Mouse (Mus musculus) heart, adult 9 months (tissue): Measurements from ENCODE around the gene Fbln2.
"Not testable (repeated sequence)": the region's sequence is repeated elsewhere in the genome, so short reads cannot be mapped to it uniquely, and the experiment has no call there.

Experiments used
- DNase-seq, 2 experiments: peaks; one replicate each; pipeline ENCODE4 v3.0.0; 2022; ENCODE audit warnings: low spot score in 2 of 2

The Fbln2 gene

DNA sequence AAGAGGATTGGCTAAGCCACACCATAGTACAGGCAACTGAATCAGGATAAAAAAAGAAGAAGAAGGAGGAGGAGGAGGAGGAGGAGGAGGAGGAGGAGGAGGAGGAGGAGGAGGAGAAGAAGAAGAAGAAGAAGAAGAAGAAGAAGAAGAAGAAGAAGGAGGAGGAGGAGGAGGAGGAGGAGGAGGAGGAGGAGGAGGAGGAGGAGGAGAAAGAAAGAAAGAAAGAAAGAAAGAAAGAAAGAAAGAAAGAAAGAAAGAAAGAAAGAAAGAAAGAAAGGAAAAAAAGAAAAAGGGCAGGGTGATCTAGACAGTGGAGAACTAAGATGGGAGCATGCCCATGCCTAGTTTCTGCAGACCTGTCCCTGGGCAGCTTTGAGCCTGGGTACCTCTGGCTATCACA is at the start of gene Fbln2:
TSS of gene Fbln2 (plus strand) at position 301 of the 400 bp plus-strand sequence.
- DNase-seq = not testable (repeated sequence)

GRCm38 (mm10) chr6:91163195-91163911 is 48.9 kb upstream of the Fbln2 start:
- DNase-seq = no peak

- DNase-seq = no peak
These were observed 47.7 kb upstream of the Fbln2 start for GRCm38 (mm10) chr6:91164584-91164983.

DNA sequence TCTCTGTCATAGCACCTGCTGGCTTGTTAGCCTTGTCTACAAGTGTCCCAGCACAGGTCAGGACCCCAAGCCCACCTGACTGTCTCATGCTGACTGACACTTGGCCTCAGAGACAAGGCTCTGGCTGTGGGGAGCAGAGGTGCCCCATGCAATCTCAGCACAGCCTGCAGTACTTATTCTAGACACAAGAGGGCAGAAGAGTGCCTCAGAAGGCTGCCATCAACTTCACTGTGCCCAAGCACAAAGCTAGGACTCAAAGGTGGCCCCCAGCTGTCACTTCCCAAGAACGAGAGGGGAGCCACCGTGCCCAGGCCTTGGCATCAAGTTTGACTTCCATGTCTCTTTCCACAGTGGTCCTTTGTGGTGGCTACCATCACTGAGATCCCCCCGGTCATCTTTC is 47.0 kb upstream of the Fbln2 start:
- DNase-seq = peak; percentile 37 to 64

GRCm38 (mm10) chr6:91167828-91168227 is 44.4 kb upstream of the Fbln2 start:
- no peak for DNase-seq

GRCm38 (mm10) chr6:91169129-91169528 is 43.1 kb upstream of the Fbln2 start:
- DNase-seq = no peak

DNA sequence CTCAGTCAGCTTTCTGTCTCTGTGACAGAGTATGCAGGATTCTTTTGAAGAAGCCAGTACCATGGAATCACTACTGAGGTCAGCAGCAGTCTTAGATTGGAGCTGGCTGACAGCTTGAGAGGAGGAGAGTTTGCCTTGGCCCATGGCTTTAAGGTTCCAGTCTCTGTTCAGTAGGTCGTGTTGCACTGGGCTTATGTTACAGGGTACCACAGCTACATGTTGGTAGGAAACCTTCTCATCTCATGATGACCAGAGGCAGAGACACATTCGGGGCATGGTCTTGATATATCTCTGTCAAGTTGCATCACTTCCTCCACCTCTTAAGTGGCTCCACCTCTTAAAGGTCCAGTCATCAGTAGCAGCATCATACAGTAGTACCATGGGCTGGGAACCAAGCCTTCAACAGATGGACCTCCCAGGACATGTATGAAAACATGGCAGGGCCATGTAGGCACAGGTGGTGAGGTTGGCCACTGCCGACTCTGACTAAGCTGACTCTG is 40.8 kb upstream of the Fbln2 start:
- no peak for DNase-seq

DNA sequence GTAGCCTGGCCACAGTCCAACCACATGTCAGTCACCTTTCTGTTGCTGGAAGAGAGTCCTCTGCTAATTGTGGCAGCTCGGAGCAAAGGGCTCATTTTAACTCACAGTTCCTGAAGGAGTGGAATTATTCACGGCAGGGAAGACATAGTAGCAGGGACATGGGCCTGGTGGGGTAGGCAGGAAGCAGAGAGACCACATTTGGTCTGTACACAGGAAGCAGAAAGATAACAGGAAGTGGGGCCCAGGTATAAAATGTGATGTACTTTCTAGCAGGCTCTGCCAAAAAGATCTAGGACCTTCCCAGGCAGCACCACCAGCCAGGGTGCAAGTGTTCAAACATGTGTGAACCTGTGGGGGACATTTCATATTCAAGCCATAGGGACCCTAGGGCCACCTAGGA is 39.9 kb upstream of the Fbln2 start:
- no peak for DNase-seq

DNA sequence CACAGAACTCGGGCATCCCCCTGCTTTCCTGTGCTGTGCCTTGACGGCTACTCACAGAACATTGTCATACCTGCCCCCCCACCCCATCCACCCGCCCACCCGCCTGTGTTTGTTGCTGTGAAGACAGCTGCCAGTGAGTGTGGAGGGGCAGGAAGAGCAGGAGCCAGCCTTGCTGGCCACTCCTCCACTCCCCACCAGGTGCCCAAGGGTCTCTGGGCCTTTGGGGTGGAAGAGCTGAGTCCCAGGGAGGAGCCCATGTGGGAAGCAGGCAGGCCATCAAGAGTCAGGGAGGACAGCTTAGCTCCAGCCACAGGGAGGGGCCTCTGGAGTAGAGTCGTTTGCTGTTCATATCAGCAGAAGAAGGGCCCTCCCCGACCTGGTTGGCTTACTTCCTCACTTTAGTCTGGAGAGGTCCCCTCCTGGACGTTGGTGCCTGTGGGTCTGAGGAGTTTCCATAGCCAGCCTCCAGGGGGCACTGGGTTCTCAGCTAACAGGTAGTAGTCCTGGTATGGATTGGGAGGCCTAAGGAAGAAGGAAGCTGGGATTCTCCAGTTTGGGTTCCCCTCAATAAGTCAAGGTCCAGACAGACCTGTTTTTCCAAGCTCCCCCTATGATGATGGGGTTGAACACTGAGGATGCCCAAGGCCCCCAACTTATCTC is 38.9 kb upstream of the Fbln2 start:
- peak; percentile 53 to 69 for DNase-seq

GRCm38 (mm10) chr6:91174211-91174610 is 38.0 kb upstream of the Fbln2 start:
- DNase-seq = no peak

DNA sequence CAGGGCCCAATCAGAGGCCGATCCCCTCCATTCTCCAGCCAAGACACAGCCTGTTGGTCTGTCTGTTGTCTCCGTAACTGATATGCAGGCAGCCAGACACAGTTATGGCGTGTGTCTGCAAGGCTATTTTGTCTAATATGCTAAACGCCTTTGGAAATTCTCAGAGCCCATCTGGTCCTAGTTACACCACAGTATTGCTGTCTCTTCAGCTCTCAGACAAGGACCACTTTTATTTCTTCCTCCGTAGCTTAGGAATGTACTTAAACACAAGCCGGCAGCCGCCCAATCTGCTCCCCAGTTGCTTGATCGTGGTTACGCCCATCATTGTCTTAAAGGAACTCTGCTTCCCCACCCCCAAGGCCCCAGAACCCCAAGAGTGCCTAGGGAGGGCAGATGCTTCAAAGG is 31.5 kb upstream of the Fbln2 start:
- DNase-seq = peak in 1 of 2 experiments; percentile 63

DNA sequence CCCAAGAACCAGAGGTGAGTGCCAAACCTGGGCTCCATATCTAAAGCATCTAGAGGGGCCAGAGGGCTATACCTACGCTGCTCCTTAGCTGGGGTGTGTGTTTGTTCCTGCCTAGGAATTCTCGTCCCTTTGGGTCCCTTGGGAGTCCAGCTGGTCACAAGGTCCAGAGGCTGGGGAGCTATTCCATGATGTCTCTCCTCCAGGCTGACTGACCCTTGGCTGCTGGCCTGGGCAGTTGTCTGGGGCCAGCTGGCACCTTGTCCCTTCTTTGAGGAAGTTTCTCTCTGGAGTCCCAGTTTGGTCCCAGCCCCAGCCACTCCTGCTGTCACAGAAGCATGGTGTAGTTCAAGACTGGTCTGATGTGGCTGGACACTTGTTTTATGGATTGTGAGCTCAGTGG is 30.9 kb upstream of the Fbln2 start:
- peak; percentile 94 to 96 for DNase-seq

GRCm38 (mm10) chr6:91182075-91182490 is 30.2 kb upstream of the Fbln2 start:
- peak in 1 of 2 experiments; percentile 64 for DNase-seq

- no peak for DNase-seq
These were observed 29.2 kb upstream of the Fbln2 start for GRCm38 (mm10) chr6:91183041-91183440.

GRCm38 (mm10) chr6:91183980-91184379 is 28.3 kb upstream of the Fbln2 start:
- peak; percentile 63 to 66 for DNase-seq

DNA sequence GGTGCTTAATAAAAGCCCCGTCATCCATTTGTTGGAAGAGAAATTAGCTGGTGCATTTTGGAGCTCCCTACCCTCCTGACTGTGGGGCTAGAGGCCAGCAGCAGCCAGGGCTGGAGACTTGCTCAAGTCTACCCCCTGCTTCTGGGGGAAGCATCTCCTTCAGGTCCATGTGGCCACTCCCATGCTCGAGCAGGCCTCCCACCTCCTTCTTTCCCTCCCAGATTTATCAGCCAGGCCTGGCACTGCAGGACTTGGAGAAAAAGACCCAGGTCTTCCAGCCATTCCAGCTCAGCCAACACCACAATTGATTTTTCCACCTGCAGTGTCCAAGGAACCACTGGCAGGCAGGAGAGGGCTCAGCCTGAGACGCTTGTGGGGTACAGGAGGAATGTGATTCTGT is 27.5 kb upstream of the Fbln2 start:
- no peak for DNase-seq

DNA sequence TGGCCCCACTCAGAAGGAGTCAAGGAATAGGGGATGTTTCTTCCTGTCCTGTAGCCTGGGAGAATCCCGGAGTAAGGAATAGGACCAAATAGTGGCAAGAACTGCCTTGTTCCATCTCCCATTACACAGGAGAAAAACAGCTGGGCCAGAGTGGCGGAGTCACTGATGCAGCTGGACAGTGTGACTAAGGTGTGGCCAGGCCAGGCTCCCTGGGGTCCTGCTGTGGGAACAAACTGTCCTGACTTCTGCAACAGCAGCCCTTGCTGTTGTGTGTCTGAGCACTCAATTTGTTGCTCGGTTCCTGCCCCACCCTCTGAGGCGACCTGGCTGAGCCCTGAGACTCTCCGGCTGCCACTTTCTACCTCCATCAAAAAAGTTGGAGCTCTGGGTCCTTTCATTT is 26.8 kb upstream of the Fbln2 start:
- peak; percentile 74 to 84 for DNase-seq

- no peak for DNase-seq
These were observed 25.9 kb upstream of the Fbln2 start for GRCm38 (mm10) chr6:91186161-91186931.

DNA sequence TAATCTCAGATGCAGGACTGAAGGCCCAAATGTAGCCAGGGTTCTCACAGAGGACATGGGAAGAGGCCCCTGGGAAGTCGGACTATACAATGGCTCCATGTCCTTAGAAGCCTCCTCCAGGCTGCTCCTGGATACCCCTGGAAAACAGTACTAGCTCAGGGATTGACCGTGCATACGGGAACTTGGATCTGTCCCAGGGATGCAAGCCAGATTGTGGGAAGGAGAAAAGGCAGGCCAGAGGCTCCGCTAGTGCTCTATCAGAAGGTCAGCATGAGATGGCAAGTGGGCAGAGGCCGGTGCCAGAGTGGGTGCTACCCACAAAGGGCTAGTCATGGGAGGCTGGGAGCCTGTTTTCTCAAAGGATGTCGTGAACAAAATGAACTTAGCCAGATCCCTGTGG is 25.3 kb upstream of the Fbln2 start:
- no peak for DNase-seq

GRCm38 (mm10) chr6:91187871-91188270 is 24.4 kb upstream of the Fbln2 start:
- DNase-seq = no peak

DNA sequence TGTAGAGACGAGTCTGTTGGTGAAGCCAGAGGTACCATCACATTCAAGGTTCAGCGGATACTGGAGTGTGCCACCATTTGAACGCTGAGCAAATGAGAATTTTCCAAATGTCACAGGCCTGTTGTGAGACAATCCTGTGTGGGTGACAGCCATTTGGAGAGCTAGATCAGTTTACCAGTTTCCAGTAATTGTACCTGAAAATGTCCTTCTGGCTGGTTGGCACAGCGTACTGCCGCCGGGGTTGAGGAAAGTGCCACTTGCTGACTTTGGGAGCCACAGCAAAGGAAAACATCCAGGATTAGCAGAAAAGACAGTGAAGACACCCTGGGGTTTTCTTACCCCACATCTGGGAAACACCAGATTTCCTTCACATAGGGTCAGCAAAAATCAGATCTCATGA is 22.3 kb upstream of the Fbln2 start:
- DNase-seq = no peak

DNA sequence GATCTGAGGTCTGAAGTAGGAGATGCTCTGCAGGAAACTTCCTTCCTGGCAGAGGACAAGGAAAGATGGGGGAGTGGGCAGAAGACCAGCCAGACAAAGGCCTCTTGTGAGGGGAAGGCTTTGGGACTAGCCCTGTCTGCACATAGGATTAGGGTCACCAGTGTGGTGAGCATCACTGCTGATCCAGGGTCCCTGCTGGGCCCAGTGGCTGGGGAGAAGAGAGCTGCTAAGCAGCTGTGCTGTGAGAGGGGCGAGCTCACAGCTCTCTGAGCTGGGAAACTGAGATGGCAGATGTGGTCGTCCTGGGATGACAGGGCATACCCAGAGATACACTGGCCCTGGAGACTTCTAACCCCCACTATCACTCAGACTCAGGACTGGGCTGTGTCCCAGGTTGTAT is 20.8 kb upstream of the Fbln2 start:
- DNase-seq = no peak
